Mouse (Mus musculus) brain, embryonic 14.5 days (tissue): Measurements from ENCODE around the gene Runx2.

Experiments
- CTCF ChIP-seq: fragments of 200-500 bp; IDR thresholded peaks from 2 replicates; pipeline ENCODE4 v1.5.1; 2012; ENCODE audit warnings: inconsistent platforms, mild to moderate bottlenecking, moderate library complexity, borderline replicate concordance; ENCODE audit not compliant: insufficient read depth, insufficient read length; ENCODE audit errors: extremely low read depth
- POLR2A ChIP-seq: fragments of 200-500 bp; IDR thresholded peaks from 2 replicates; pipeline ENCODE4 v1.6.1; 2012; ENCODE audit warnings: mild to moderate bottlenecking, inconsistent platforms, borderline replicate concordance; ENCODE audit not compliant: poor library complexity, insufficient read depth, insufficient read length, severe bottlenecking; ENCODE audit errors: extremely low read depth

DNA sequence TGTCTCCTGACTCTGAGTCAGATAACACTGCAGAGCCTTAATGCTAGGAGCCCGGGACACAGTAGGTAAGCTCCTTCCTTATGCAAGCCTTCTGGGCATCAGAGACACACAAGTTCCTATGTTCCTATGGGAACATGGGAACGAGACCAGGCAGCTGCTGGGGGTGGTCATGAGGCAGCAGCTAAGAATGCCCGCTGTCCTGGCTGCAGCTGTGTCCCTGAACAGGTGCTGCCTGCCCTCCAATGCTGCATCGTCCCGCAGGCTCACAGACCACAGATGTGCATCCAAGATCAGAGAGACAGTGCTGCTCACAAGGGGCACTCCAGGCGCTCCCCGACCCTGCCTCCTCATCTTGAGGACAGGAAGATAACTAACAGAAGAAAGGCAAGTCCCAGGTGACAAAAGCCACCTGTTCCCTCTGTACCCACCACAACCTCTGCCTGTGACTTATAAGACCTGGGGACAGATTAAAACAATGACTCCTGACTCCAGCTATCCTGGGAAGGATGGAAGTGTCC lies 306.3 kb downstream of the Runx2 start:
- TF ChIP-seq CTCF = no peak
- TF ChIP-seq POLR2A = no peak
